Mouse (Mus musculus): ENCODE data around the gene Adarb2.

GRCm38 (mm10) chr13:8560485-8560884 lies 357.8 kb downstream of the Adarb2 start:
- TF ChIP-seq POLR2A (IDR thresholded peaks at IDR 0.05; ENCODE audit: extremely low read depth, insufficient read depth, low read length) (no peak), CTCF (IDR thresholded peaks at IDR 0.05; ENCODE audit: extremely low read depth, insufficient read depth, low read length) (no peak)
